Comparison of ENCODE assay signal across 8 mouse cellular contexts in the genomic region with DNA sequence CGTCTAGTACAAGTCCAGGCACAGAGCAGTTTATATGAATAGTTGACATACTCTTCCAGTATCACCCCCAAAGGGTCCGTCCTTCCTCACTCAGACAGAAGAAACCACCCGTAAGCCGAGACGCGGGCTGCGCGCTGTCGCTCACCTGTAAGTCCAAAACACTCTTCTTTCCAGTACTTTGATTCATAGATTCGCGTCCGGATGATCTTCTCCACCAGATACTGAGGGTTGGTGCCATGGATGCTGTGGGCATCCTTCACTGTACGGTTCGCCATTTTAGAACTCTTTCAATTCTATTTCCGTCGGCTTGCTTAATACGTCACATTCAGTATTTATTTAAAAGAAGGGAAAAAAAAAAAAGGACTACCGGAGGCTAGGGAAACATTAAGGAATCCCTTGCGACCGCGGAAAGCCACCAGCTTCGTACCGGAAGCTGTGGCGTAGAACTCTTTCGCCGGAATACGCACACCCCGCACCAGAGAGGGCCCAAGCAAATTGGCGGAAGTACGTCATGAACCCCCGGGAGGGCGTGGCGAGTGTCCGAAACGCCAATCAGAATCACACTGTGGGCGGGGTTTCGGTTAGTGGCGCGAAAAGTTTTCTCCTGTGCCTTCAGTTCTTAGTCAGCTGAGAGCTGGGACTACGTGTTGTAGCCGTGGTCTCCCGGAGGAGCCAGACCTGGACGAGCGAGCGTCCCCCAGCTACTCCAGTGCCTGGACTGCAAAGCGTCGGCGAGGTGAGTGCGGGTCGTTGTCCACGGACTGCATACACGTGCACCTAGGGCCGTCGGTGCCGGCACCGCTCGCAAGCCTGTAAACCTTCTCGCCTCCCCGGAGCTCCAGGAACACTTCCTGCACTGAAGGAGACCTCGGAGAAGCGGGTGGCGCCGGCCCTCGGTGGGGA. TPM values are rescaled to one million over a fixed set of nuclear protein-coding genes. Genes with fewer than 3 reads are reported as not detected.
DNase-seq lines count a peak whose midpoint lies in the region; ATAC-seq and TF ChIP-seq lines count a peak whose summit lies in the region.

Gene Prpf38a (minus strand): TSS at position 497 of the 903 bp plus-strand sequence.
Gene Orc1 (plus strand): TSS at position 584 of the 903 bp plus-strand sequence.

- H3K4me1 ChIP-seq in erythroblast, embryonic 14.5 days (ENCODE audit: control insufficient read depth), result peaks cover 44% of the 10 kb centered on the region
- peaks cover 8% of the 10 kb centered on the region; the same call in 1 of the 2 replicates for H3K4me1 ChIP-seq in heart, embryonic 11.5 days (ENCODE audit: control insufficient read depth, insufficient read depth, low read length)
- H3K4me1 ChIP-seq in kidney, embryonic 16.5 days (ENCODE audit: insufficient read depth, low read length), result peaks cover 23% of the 10 kb centered on the region
- no peaks in the 10 kb centered on the region; the same call in 1 of the 2 replicates for H3K4me1 ChIP-seq in liver, adult 2 months (ENCODE audit: control insufficient read depth, insufficient read depth, low read length)

- H3K79me3 ChIP-seq in C2C12 (ENCODE audit: low read depth), result peaks cover 76% of the 10 kb centered on the region

- H3K27ac ChIP-seq in heart, embryonic 11.5 days (ENCODE audit: low read depth, low read length), result peak within 1 kb of the TSS; percentile 77
- H3K27ac ChIP-seq in kidney, embryonic 16.5 days (ENCODE audit: low read length), result peak within 1 kb of the TSS; percentile 82
- H3K27ac ChIP-seq in liver, adult 2 months (replicated peaks; ENCODE audit: insufficient read depth, low read depth, low read length), result no peak within 1 kb of the TSS

- TF ChIP-seq POLR2A in brain, embryonic 14.5 days (IDR thresholded peaks at IDR 0.05; ENCODE audit: borderline replicate concordance, extremely low read depth, insufficient read depth, insufficient read length, poor library complexity, severe bottlenecking), result peak; percentile 14; the same call in 1 of the 2 replicates
- TF ChIP-seq POLR2A in liver, adult 2 months (IDR thresholded peaks at IDR 0.05; ENCODE audit: extremely low read depth, insufficient read depth, low read length), result no peak
- peak; percentile 66 for TF ChIP-seq POLR2A in myocyte (IDR thresholded peaks at IDR 0.05; ENCODE audit: insufficient read length, low read depth)

- peak; percentile 94 for ATAC-seq in heart, embryonic 11.5 days (replicated peaks; ENCODE audit: insufficient number of reproducible peaks, low FRiP score, low TSS enrichment)
- ATAC-seq in kidney, embryonic 16.5 days (ENCODE audit: low FRiP score, low TSS enrichment), result peak; percentile 98

- peak; percentile 99 for DNase-seq in brain, embryonic 14.5 days (ENCODE audit: low read depth)
- peak; percentile 91 for DNase-seq in liver, adult 2 months (ENCODE audit: extremely low read depth, low read depth, low spot score)
- DNase-seq in splenic B cell, adult 2 months (ENCODE audit: low read depth, low spot score), result peak; percentile 97

- peak within 1 kb of the TSS; percentile 87 for H3K4me2 ChIP-seq in heart, embryonic 11.5 days
- peak within 1 kb of the TSS; percentile 90 for H3K4me2 ChIP-seq in kidney, embryonic 16.5 days (replicated peaks; ENCODE audit: low read depth, low read length)
- peak within 1 kb of the TSS; percentile 81 for H3K4me2 ChIP-seq in myocyte (ENCODE audit: low read depth)

- H3K79me2 ChIP-seq in C2C12 (ENCODE audit: control insufficient read depth, insufficient read depth), result peaks cover 88% of the 10 kb centered on the region
- no peaks in the 10 kb centered on the region for H3K79me2 ChIP-seq in liver, adult 2 months (ENCODE audit: control insufficient read depth, insufficient read depth, low read length)
- peaks cover 50% of the 10 kb centered on the region for H3K79me2 ChIP-seq in myocyte (ENCODE audit: control insufficient read depth, insufficient read depth)

- H3K9ac ChIP-seq in heart, embryonic 11.5 days (ENCODE audit: low read depth, low read length), result peak within 1 kb of the TSS; percentile 86
- H3K9ac ChIP-seq in kidney, embryonic 16.5 days (replicated peaks; ENCODE audit: low read length), result peak within 1 kb of the TSS; percentile 88
- peak within 1 kb of the TSS; percentile 59 for H3K9ac ChIP-seq in liver, adult 2 months (ENCODE audit: low read depth, low read length)

- H3ac ChIP-seq in C2C12 (ENCODE audit: control insufficient read depth, insufficient read length, low read depth) (peak within 1 kb of the TSS; percentile 96), myocyte (ENCODE audit: control insufficient read depth, insufficient read length) (peak within 1 kb of the TSS; percentile 6)

- WGBS in heart, embryonic 11.5 days (ENCODE audit: insufficient replicate concordance), result under 1% methylated on average over 64 of the region's 64 CpGs
- under 1% methylated on average over 64 of the region's 64 CpGs for WGBS in kidney, embryonic 16.5 days
- WGBS in liver, adult 2 months, result under 1% methylated on average over 64 of the region's 64 CpGs

- no peak for TF ChIP-seq CTCF in C2C12 (IDR thresholded peaks at IDR 0.05; ENCODE audit: control insufficient read depth, insufficient read depth, insufficient read length)
- TF ChIP-seq CTCF in brain, embryonic 14.5 days (IDR thresholded peaks at IDR 0.05; ENCODE audit: borderline replicate concordance, extremely low read depth, insufficient read depth, insufficient read length), result no peak
- no peak for TF ChIP-seq CTCF in liver, adult 2 months (IDR thresholded peaks at IDR 0.05; ENCODE audit: low read depth, low read length)

- peaks cover 27% of the 10 kb centered on the region for H3K36me3 ChIP-seq in C2C12 (ENCODE audit: control insufficient read depth, insufficient read depth)
- peaks cover 63% of the 10 kb centered on the region for H3K36me3 ChIP-seq in erythroblast, embryonic 14.5 days (ENCODE audit: control insufficient read depth)
- peaks cover 10% of the 10 kb centered on the region; the same call in 1 of the 2 replicates for H3K36me3 ChIP-seq in heart, embryonic 11.5 days (ENCODE audit: control insufficient read depth, insufficient read depth, low read length)
- H3K36me3 ChIP-seq in kidney, embryonic 16.5 days (ENCODE audit: insufficient read depth, low read length), result peaks cover 9% of the 10 kb centered on the region
- peaks cover 11% of the 10 kb centered on the region for H3K36me3 ChIP-seq in liver, adult 2 months (ENCODE audit: control insufficient read depth, insufficient read depth, low read length)
- peaks cover 25% of the 10 kb centered on the region for H3K36me3 ChIP-seq in myocyte (ENCODE audit: control insufficient read depth, insufficient read depth)
- H3K36me3 ChIP-seq in splenic B cell, adult 2 months (ENCODE audit: control insufficient read depth, insufficient read depth, low read length, poor library complexity, severe bottlenecking), result peaks cover 6% of the 10 kb centered on the region

- H3K9me3 ChIP-seq in erythroblast, embryonic 14.5 days (ENCODE audit: control insufficient read depth, low read length), result peaks cover 10% of the 10 kb centered on the region
- H3K9me3 ChIP-seq in heart, embryonic 11.5 days (replicated peaks; ENCODE audit: control insufficient read depth, low read length), result no peaks in the 10 kb centered on the region
- H3K9me3 ChIP-seq in kidney, embryonic 16.5 days (ENCODE audit: low read length), result no peaks in the 10 kb centered on the region

- H3K27me3 ChIP-seq in C2C12 (ENCODE audit: control insufficient read depth, insufficient read depth, insufficient read length) (no peaks in the 10 kb centered on the region), myocyte (ENCODE audit: control insufficient read depth, insufficient read depth, insufficient read length) (no peaks in the 10 kb centered on the region)
- H3K27me3 ChIP-seq in erythroblast, embryonic 14.5 days (ENCODE audit: control insufficient read depth), result no peaks in the 10 kb centered on the region
- H3K27me3 ChIP-seq in heart, embryonic 11.5 days (ENCODE audit: control insufficient read depth, insufficient read depth, low read length), result no peaks in the 10 kb centered on the region
- H3K27me3 ChIP-seq in kidney, embryonic 16.5 days (ENCODE audit: insufficient read depth, low read length), result no peaks in the 10 kb centered on the region
- no peaks in the 10 kb centered on the region for H3K27me3 ChIP-seq in liver, adult 2 months (ENCODE audit: control insufficient read depth, insufficient read depth, low read length)
- no peaks in the 10 kb centered on the region for H3K27me3 ChIP-seq in splenic B cell, adult 2 months (ENCODE audit: control insufficient read depth, insufficient read depth, low read length, poor library complexity, severe bottlenecking)

- peak within 1 kb of the TSS; percentile 86 for H3K4me3 ChIP-seq in C2C12 (ENCODE audit: insufficient read depth, poor library complexity, severe bottlenecking)
- peak within 1 kb of the TSS; percentile 98 for H3K4me3 ChIP-seq in erythroblast, embryonic 14.5 days (replicated peaks)
- peak within 1 kb of the TSS; percentile 91 for H3K4me3 ChIP-seq in heart, embryonic 11.5 days (ENCODE audit: low read depth, low read length)
- H3K4me3 ChIP-seq in kidney, embryonic 16.5 days (ENCODE audit: low read length), result peak within 1 kb of the TSS; percentile 99
- peak within 1 kb of the TSS; percentile 72 for H3K4me3 ChIP-seq in liver, adult 2 months (ENCODE audit: insufficient read depth, low read depth, low read length)
- H3K4me3 ChIP-seq in myocyte, result peak within 1 kb of the TSS; percentile 98

TF ChIP-seq in C2C12, 6 proteins besides CTCF, POLR2A, EP300 and RAD21:
- no peak for TF ChIP-seq MYOG (IDR thresholded peaks at IDR 0.05; ENCODE audit: control insufficient read depth, extremely low read depth, insufficient read length)
- peak; percentile 25 for TF ChIP-seq MAX (IDR thresholded peaks at IDR 0.05)

TF ChIP-seq in myocyte, 11 proteins besides CTCF, POLR2A, EP300 and RAD21 (continues in another document):
- TF ChIP-seq TCF12 (IDR thresholded peaks at IDR 0.05; ENCODE audit: insufficient read depth, poor library complexity, severe bottlenecking), result no peak

RNA-seq across cellular contexts. Expression of gene Prpf38a, which starts in this region (rescaled TPM):
- 35.9 TPM for polyA plus RNA-seq in C2C12 (2012; fragmentation: generic; extraction: Trizol)
- 45.4 and 46.6 TPM in 2 replicates for polyA plus RNA-seq in brain, embryonic 14.5 days (2012; rRNA removed)
- polyA plus RNA-seq in erythroblast, embryonic 14.5 days (2012), result 0.38 and 0.47 TPM in 2 replicates
- polyA plus RNA-seq in heart, embryonic 11.5 days (2014; fragmentation: Nextera tagmentation; extraction: Ambion mirVana), result 64.1 and 65.1 TPM in 2 replicates
- 91.6 and 93.9 TPM in 2 replicates for polyA plus RNA-seq in kidney, embryonic 16.5 days (2015; fragmentation: Nextera tagmentation; extraction: Ambion mirVana)
- total RNA-seq in liver, adult 2 months (2014; rRNA removed), result 9.1 and 13.3 TPM in 2 replicates
- 1.6 and 2.2 TPM in 2 replicates for polyA plus RNA-seq in liver, adult 2 months (2012; rRNA removed)
- polyA plus RNA-seq in myocyte (2012; fragmentation: generic; extraction: Trizol), result 17.2 TPM

RNA-seq across cellular contexts. Expression of gene Orc1, which starts in this region (rescaled TPM):
- polyA plus RNA-seq in C2C12 (2012; fragmentation: generic; extraction: Trizol) (6.2 TPM), myocyte (2012; fragmentation: generic; extraction: Trizol) (0.84 TPM)
- polyA plus RNA-seq in brain, embryonic 14.5 days (2012; rRNA removed), result 1.6 and 3.0 TPM in 2 replicates
- 1.0 and 1.3 TPM in 2 replicates for polyA plus RNA-seq in erythroblast, embryonic 14.5 days (2012)
- 9.0 and 9.3 TPM in 2 replicates for polyA plus RNA-seq in heart, embryonic 11.5 days (2014; fragmentation: Nextera tagmentation; extraction: Ambion mirVana)
- 9.7 and 10.4 TPM in 2 replicates for polyA plus RNA-seq in kidney, embryonic 16.5 days (2015; fragmentation: Nextera tagmentation; extraction: Ambion mirVana)
- total RNA-seq in liver, adult 2 months (2014; rRNA removed), result under 0.01 and 0.13 TPM in 2 replicates
- not detected in 2 replicates for polyA plus RNA-seq in liver, adult 2 months (2012; rRNA removed)
